ENCODE assay signal across 10 mouse cellular contexts in the genomic region with DNA sequence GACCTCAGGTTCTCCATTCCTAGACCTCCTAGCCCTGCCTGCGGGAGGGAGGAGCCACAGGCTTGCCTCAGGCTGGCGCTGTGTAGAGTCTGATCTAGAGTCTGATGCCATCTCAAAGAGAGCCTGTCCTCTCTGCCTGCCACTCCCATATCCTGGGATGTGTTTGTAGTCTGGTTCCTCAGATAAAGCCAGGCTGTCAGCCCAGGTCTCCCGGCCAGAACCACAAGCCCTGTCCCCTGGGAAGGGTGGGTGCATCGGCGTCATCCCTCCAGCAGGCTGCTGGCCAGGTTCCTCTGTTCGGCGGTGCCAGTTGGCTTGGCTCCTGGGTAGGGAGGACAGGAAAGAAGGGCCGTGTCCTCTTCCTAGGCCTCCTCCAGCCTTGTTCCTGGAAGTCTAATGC. TPM values are rescaled to one million over a fixed set of nuclear protein-coding genes. Genes with fewer than 3 reads are reported as not detected.
DNase-seq lines count a peak whose midpoint lies in the region; ATAC-seq lines count a peak whose summit lies in the region.
"Had no signal": no experiment of that assay in that cellular context is flagged by ENCODE, and none has a peak within 500 bp of the region (broad histone marks: within the 10 kb centered on the region; RNA-seq: fewer than 3 reads in every experiment).

No protein-coding gene starts in this region.

- no peak overlapping the region for H3K9ac ChIP-seq in liver, embryonic 13.5 days

- peaks cover 40% of the 10 kb centered on the region for H3K36me3 ChIP-seq in liver, embryonic 13.5 days

- peak; percentile 57 for DNase-seq in gastrocnemius, adult 18-20 months (ENCODE audit: low spot score)
- no peak for DNase-seq in gastrocnemius, postnatal 10 days
- DNase-seq in MEL-GATA-1-ER (ENCODE audit: extremely low read depth, low read depth): peak; percentile 57
- peak; percentile 71 for DNase-seq in gastrocnemius, postnatal 25 days
- DNase-seq in liver, embryonic 13.5 days: peak; percentile 21
- DNase-seq in frontal cortex, adult 2 months (ENCODE audit: extremely low spot score in 1 of 2, low spot score in 1 of 2): no peak
- no peak for DNase-seq in spleen, postnatal 14 days (ENCODE audit: low spot score in 2 of 2)
- DNase-seq: retina, postnatal 1 day had no signal

- no peaks in the 10 kb centered on the region for H3K9me3 ChIP-seq in liver, embryonic 13.5 days (replicated peaks)

- no peak overlapping the region for H3K4me2 ChIP-seq in liver, embryonic 13.5 days

- WGBS in liver, embryonic 13.5 days (ENCODE audit: insufficient replicate concordance): 33% methylated on average over 8 of the region's 8 CpGs

- peaks cover 34% of the 10 kb centered on the region for H3K27me3 ChIP-seq in liver, embryonic 13.5 days
- H3K27me3 ChIP-seq: CH12.LX had no signal

- peaks cover 28% of the 10 kb centered on the region for H3K4me1 ChIP-seq in liver, embryonic 13.5 days (replicated peaks)

- H3K4me3 ChIP-seq in liver, embryonic 13.5 days (replicated peaks): no peak overlapping the region

- peak; percentile 87 for ATAC-seq in liver, embryonic 13.5 days (ENCODE audit: low read depth)
- no peak for ATAC-seq in frontal cortex, adult (ENCODE audit: low TSS enrichment)

- peak overlapping the region; percentile 19 for H3K27ac ChIP-seq in liver, embryonic 13.5 days

RNA-seq across cellular contexts. Expression of a gene that starts 2.2 kb away (rescaled TPM):
- 1 to 10 TPM; 1.1 to 2.3 TPM for total RNA-seq in gastrocnemius, adult 18-20 months (2021)
- total RNA-seq in gastrocnemius, postnatal 10 days (2021): 10 to 100 TPM; 79.1 to 88.6 TPM
- total RNA-seq in gastrocnemius, postnatal 25 days (2021): 10 to 100 TPM; 11.9 to 13.3 TPM
- polyA plus RNA-seq in liver, embryonic 13.5 days (2015; fragmentation: Nextera tagmentation; extraction: Ambion mirVana): 21.8 and 22.5 TPM in 2 replicates
- 8.8 and 9.5 TPM in 2 replicates for polyA plus RNA-seq in frontal cortex, adult 2 months (2012; rRNA removed)
- total RNA-seq: CH12.LX had no signal

RNA-seq across cellular contexts. Expression of a gene that starts 21.4 kb away (rescaled TPM):
- 10 to 100 TPM; 16.2 to 21.1 TPM for total RNA-seq in gastrocnemius, adult 18-20 months (2021)
- 10 to 100 TPM; 19.1 to 25.9 TPM for total RNA-seq in gastrocnemius, postnatal 10 days (2021)
- total RNA-seq in gastrocnemius, postnatal 25 days (2021): 10 to 100 TPM; 16.4 to 18.2 TPM
- 15.6 and 16.1 TPM in 2 replicates for polyA plus RNA-seq in liver, embryonic 13.5 days (2015; fragmentation: Nextera tagmentation; extraction: Ambion mirVana)
- polyA plus RNA-seq in frontal cortex, adult 2 months (2012; rRNA removed): 176 and 177 TPM in 2 replicates

RNA-seq across cellular contexts. Expression of a gene that starts 47.0 kb away (rescaled TPM):
- total RNA-seq in gastrocnemius, adult 18-20 months (2021): 100 to 1,000 TPM; 630 to 677 TPM
- 100 to 1,000 TPM; 406 to 464 TPM for total RNA-seq in gastrocnemius, postnatal 10 days (2021)
- 100 to 1,000 TPM; 613 to 621 TPM for total RNA-seq in gastrocnemius, postnatal 25 days (2021)
- polyA plus RNA-seq in liver, embryonic 13.5 days (2015; fragmentation: Nextera tagmentation; extraction: Ambion mirVana): 242 TPM in 2 replicates
- 282 and 283 TPM in 2 replicates for polyA plus RNA-seq in frontal cortex, adult 2 months (2012; rRNA removed)

RNA-seq across cellular contexts. Expression of a gene that starts 52.3 kb away (rescaled TPM):
- 1 to 10 TPM; 2.0 to 2.5 TPM for total RNA-seq in gastrocnemius, adult 18-20 months (2021)
- 1 to 10 TPM; 3.8 to 9.3 TPM for total RNA-seq in gastrocnemius, postnatal 10 days (2021)
- total RNA-seq in gastrocnemius, postnatal 25 days (2021): 1 to 10 TPM; 1.8 to 2.4 TPM
- 0.48 and 0.59 TPM in 2 replicates for polyA plus RNA-seq in liver, embryonic 13.5 days (2015; fragmentation: Nextera tagmentation; extraction: Ambion mirVana)
- polyA plus RNA-seq in frontal cortex, adult 2 months (2012; rRNA removed): 70.4 and 80.2 TPM in 2 replicates

Comparison
In these comparisons a context has a peak if more than half of its experiments do, and no peak if none do; other contexts are left out.
1. DNase-seq: peak in gastrocnemius, adult 18-20 months (single experiment), MEL-GATA-1-ER (single experiment), gastrocnemius, postnatal 25 days (single experiment) and liver, embryonic 13.5 days (single experiment); none in gastrocnemius, postnatal 10 days (single experiment), frontal cortex, adult 2 months (0 of 2) and spleen, postnatal 14 days (0 of 2).
2. RNA of a gene that starts 2.2 kb away (total RNA-seq): 79.1 to 88.6 TPM in gastrocnemius, postnatal 10 days; 11.9 to 13.3 TPM in gastrocnemius, postnatal 25 days and 1.1 to 2.3 TPM in gastrocnemius, adult 18-20 months; every median in the first group is over 4 times any median in the second.